ENCODE assay signal across 8 mouse cellular contexts in genomic region chr6:47813257-47813878, GRCm38 (mm10). TPM values are rescaled to one million over a fixed set of nuclear protein-coding genes. Genes with fewer than 3 reads are reported as not detected.
A peak's percentile ranks its signal among the peaks of the same experiment; 100 is the strongest.
DNase-seq lines count a peak whose midpoint lies in the region; ATAC-seq lines count a peak whose summit lies in the region.

Gene Pdia4 (minus strand): TSS chr6:47813430.

- peak; percentile 98 for DNase-seq in adipocyte (ENCODE audit: low spot score)
- peak; percentile 99 for DNase-seq in embryo, embryonic 10 days (ENCODE audit: low spot score)
- DNase-seq in gastrocnemius, postnatal 10 days = peak; percentile 98
- peak; percentile 98 for DNase-seq in induced T-regulatory cell, adult 2 months (ENCODE audit: low read depth)
- DNase-seq in left cerebral cortex, adult 9 months (ENCODE audit: low spot score in 2 of 2) = peak; percentile 96 to 98
- DNase-seq in right cerebral cortex, postnatal 14 days = peak; percentile 96
- peak; percentile 95 to 98 for DNase-seq in urinary bladder, postnatal 36 days (ENCODE audit: low spot score in 2 of 2)

- peak; percentile 90 for ATAC-seq in megakaryocyte progenitor cell, adult 5-6 weeks (replicated peaks; ENCODE audit: poor library complexity)

RNA-seq across cellular contexts. Expression of gene Pdia4, which starts in this region (rescaled TPM):
- total RNA-seq in gastrocnemius, postnatal 10 days (2021) = 10 to 100 TPM; 34.1 to 46.1 TPM
- 158 and 161 TPM in 2 replicates for total RNA-seq in megakaryocyte progenitor cell, adult 5-6 weeks (2015)
- total RNA-seq in megakaryocyte progenitor cell, adult 5-6 weeks (2017) = 480 and 490 TPM in 2 replicates

Comparison
In these comparisons a context has a peak if more than half of its experiments do, and no peak if none do; other contexts are left out.
1. Peak in every context shown above with its lines: DNase-seq and ATAC-seq.